Mouse (Mus musculus): ENCODE data around the gene Anks1b. TPM values are rescaled to one million over a fixed set of nuclear protein-coding genes. Genes with fewer than 3 reads are reported as not detected.

Gene Anks1b
- total RNA-seq, 2 experiments from 2014 or later = 480 to 546 TPM

DNA sequence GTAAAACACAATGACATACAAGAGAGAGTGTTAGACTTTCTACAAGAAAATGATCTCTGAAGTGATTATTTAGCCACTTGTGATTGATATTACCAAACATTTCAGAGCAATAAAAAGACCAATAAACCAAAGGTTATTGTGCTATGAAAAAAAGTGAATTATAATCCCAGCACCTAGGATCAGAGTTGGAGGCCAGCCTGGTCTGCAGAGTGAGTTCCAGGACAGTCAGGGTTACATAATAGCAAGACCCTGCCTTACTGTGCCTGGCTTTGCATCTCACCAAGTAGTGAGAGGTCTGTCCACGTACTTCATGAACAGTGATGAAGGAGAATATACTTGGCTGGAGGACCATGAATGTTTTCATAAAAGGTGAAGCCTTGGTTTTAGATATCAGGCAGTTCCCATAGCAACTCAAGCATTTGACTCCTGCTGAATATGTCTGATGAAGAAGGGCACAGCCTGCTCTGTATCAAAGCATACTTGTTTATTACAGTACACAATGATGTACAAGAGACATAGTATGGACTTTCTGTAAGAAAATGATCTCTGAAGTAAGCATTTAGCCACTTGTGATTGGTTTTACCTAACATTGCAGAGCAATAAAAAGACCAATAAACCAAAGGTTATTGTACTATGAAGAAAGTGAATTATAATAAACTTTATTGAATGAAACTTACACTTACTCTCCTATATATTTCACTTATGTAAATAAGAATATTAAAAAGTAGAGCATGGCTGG, 484.0 kb downstream of the Anks1b start:
- DNase-seq (ENCODE audit: extremely low spot score in 1 of 2, low spot score in 1 of 2) = no peak

- DNase-seq (ENCODE audit: extremely low spot score in 1 of 2, low spot score in 1 of 2) = no peak
These were observed 495.7 kb downstream of the Anks1b start for GRCm38 (mm10) chr10:90369015-90369414.

DNA sequence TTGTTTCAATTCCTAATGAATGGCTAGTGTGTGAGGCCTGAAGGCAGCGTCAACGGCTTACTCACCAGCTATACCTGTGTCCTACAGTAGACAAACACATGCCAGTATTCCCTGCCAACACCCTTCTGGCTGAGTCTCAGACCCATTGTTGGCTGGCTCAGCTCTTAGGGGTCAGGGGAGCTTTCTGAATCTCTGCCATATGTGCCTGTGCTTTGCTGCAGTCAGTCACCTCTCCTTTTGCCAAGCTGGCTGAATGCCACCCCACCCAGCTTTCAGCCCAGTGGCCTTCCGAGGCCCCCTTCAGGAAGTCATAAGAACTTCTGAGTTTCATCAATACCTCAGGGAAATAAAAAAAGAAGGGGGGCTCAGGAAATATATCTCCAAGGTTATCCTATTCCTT, 497.4 kb downstream of the Anks1b start:
- no peak for DNase-seq (ENCODE audit: extremely low spot score in 1 of 2, low spot score in 1 of 2)

DNA sequence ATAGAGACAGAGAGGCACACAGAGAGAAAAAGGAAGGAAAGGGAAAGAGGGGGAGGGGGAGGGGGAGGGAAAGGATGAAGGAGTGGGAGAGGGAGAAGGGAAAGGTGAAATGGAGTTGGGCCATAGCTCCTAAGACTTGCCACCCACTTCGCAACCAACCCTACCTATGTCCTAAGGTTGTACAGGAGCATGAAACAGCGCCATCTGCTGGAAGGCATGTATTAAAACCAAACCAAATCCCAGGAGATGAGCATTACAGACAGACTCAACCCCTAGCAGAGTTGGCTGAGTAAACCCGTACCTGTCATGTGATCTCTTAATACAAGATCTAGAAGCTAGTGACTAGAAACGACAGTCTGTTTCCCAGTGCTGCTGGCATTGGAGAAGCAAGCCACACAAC, 500.2 kb downstream of the Anks1b start:
- DNase-seq (ENCODE audit: extremely low spot score in 1 of 2, low spot score in 1 of 2) = peak in 1 of 2 experiments; percentile 67

DNA sequence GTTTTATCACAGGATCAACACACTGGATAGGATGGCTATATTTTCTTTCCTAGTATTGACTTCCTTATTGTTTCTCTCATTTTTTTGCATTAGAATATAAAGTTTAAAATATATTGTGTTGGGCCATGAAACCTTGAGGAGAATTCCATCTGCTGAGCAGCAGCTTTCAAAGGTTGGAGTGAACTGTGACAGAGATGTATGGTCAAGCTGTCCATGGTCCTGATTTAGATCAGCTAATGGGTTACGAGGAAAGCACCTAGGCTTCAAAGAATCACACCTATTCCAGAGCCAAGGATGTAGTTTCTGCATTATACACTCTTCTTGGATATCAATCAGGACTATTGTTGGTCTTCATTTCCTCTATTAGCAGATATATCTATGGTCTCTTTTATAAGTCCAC, 503.3 kb downstream of the Anks1b start:
- DNase-seq (ENCODE audit: extremely low spot score in 1 of 2, low spot score in 1 of 2) = no peak

GRCm38 (mm10) chr10:90380062-90380461, 506.8 kb downstream of the Anks1b start:
- no peak for DNase-seq (ENCODE audit: extremely low spot score in 1 of 2, low spot score in 1 of 2)

GRCm38 (mm10) chr10:90380704-90381339, 507.5 kb downstream of the Anks1b start:
- DNase-seq (ENCODE audit: extremely low spot score in 1 of 2, low spot score in 1 of 2) = no peak

- no peak for DNase-seq (ENCODE audit: extremely low spot score in 1 of 2, low spot score in 1 of 2)
These were observed 527.1 kb downstream of the Anks1b start for GRCm38 (mm10) chr10:90400382-90400781.

- DNase-seq (ENCODE audit: extremely low spot score in 1 of 2, low spot score in 1 of 2) = no peak
These were observed 535.2 kb downstream of the Anks1b start for GRCm38 (mm10) chr10:90408484-90408883.

GRCm38 (mm10) chr10:90431527-90431926, 558.2 kb downstream of the Anks1b start:
- DNase-seq (ENCODE audit: extremely low spot score in 1 of 2, low spot score in 1 of 2) = no peak

DNA sequence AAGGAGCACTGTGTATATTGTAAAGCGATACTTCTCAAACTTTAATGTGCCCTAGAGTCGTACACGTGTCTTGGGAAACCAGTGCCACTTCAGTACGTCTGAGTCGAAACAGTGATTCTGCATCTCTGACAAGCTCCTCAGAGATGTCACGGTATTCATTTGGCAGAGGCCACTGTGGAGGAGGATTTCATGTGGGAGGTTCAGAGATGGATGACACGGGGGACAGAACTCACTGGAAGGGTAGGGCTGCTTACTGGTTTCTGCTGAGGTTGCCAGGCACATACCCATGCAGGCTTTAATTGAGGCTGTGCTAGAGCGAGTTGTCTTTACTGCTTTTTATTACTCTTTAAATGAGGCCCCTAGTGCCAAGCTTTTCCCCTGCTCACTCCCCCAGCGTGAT, 558.7 kb downstream of the Anks1b start:
- DNase-seq (ENCODE audit: extremely low spot score in 1 of 2, low spot score in 1 of 2) = peak; percentile 13 to 24

- DNase-seq (ENCODE audit: extremely low spot score in 1 of 2, low spot score in 1 of 2) = peak; percentile 13 to 33
These were observed 559.2 kb downstream of the Anks1b start for GRCm38 (mm10) chr10:90432479-90432878.

DNA sequence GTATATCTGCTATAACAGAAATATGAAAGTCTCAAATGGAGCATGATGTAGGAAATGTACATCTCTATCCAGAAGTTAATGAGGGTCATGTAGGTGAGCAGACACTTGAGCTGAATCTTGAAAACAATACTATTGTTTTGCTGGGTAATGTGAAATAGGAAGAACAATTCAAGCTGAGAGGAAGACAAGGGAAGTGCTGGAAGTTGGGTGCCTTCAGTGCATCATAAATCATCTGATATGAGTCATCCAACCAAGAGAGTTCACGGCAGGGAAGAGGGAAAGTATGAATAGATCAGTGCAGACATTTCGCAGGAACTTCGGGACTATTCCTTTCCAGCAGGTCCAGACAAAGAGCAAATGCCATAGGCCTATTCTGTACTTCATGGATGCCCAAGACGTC, 567.7 kb downstream of the Anks1b start:
- DNase-seq (ENCODE audit: extremely low spot score in 1 of 2, low spot score in 1 of 2) = no peak

DNA sequence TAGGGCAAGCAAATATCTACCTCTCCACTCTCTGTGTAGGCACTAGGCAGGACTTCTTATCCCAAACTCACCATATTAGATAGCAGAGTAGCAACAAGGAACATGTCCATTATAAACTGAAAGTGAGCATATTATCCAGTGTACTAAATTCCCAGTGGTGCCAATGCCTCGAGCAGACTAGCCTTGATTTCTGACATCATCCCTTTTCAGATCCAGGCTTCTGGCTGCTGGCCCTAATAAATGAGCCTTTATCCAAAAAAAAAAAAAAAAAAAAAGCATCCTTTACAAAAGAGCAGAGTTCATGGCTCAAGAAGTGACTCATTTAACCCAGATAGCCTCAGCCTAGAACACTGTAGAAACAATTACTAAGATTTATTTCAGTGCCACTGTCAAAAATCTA, 568.3 kb downstream of the Anks1b start:
- DNase-seq (ENCODE audit: extremely low spot score in 1 of 2, low spot score in 1 of 2) = no peak

DNA sequence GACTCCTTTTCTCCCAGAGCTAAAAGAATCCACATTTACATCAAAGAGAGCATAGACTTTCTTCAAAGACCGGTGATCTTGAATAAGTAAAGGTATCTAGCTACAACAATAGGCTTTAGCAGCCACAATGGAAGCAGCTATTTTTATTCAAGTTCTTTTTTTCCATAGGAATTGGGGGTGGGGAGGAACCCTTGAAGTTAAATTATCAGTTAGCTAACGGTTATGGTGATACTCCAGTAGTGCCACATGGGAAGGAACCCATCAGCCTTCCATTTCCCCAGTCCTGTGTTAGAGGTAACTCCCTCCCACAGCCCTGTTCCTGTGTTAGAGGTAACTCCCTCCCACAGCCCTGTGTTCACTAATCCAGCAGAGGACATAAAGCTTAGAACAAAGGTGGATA, 591.6 kb downstream of the Anks1b start:
- DNase-seq (ENCODE audit: extremely low spot score in 1 of 2, low spot score in 1 of 2) = no peak

GRCm38 (mm10) chr10:90465426-90465825, 592.1 kb downstream of the Anks1b start:
- DNase-seq (ENCODE audit: extremely low spot score in 1 of 2, low spot score in 1 of 2) = no peak

GRCm38 (mm10) chr10:90467546-90467945, 594.2 kb downstream of the Anks1b start:
- no peak for DNase-seq (ENCODE audit: extremely low spot score in 1 of 2, low spot score in 1 of 2)

GRCm38 (mm10) chr10:90493436-90493835, 620.1 kb downstream of the Anks1b start:
- DNase-seq (ENCODE audit: extremely low spot score in 1 of 2, low spot score in 1 of 2) = peak in 1 of 2 experiments; percentile 24

GRCm38 (mm10) chr10:90493996-90494642, 620.8 kb downstream of the Anks1b start:
- DNase-seq (ENCODE audit: extremely low spot score in 1 of 2, low spot score in 1 of 2) = no peak

DNA sequence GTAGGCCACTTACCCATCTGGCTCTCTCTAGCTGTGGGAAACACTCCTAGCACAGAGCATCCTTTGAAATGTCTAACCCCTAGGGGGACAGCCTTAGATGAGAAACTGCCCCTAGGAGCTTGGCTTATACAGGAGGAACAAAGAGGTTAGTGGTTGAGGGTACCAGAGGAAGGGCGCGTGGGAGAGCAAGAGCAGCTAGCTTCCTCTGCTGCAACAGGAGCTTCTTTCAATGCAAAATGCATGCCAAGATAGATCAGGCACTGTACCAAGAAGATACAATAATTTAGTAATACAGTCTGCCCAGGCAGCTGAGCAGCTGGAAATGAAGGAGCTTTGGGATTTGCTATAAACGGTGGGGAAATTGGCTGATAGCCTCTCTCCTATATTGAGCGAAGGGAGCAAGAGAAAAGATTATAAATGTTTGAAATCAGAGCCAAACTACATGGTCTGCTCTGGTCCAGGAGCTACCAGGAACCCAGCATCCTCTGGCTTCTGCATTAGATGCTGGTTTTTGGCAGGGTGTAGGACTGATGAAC, 621.7 kb downstream of the Anks1b start:
- DNase-seq (ENCODE audit: extremely low spot score in 1 of 2, low spot score in 1 of 2) = peak; percentile 31 to 56

GRCm38 (mm10) chr10:90507561-90507960, 634.3 kb downstream of the Anks1b start:
- DNase-seq (ENCODE audit: extremely low spot score in 1 of 2, low spot score in 1 of 2) = no peak

Data from layer of hippocampus, postnatal 25 days (tissue).